Mouse (Mus musculus) spleen, adult 10 weeks (tissue): ENCODE data around the gene Ccdc74a. TPM values are rescaled to one million over a fixed set of nuclear protein-coding genes. Genes with fewer than 3 reads are reported as not detected.

ENCODE experiments used
- polyA plus RNA-seq: library from polyadenylated mRNA; stranded (reverse); fragments of 350-450 nt; fragmentation: Illumina TruSeq; extraction: RNeasy Lipid Tissue Mini Kit (QIAGEN cat#74804); gene quantifications from one replicate; pipeline ENCODE4 v1.2.3, GENCODE M21; 2015; ENCODE audit warnings: low replicate concordance; ENCODE audit not compliant: insufficient read depth

Ccdc74a gene
- polyA plus RNA-seq, result not detected

GRCm38 (mm10) chr16:17646310-17647114 lies at the start of gene Ccdc74a:
TSS of gene Ccdc74a (plus strand) at chr16:17646470.

GRCm38 (mm10) chr16:17619198-17620105 lies 26.8 kb upstream of the Ccdc74a start, which contains the start of gene Smpd4:
TSS of gene Smpd4 (plus strand) at chr16:17619354.

Other genes starting within 250 kb of the Ccdc74a start
- 84.8 TPM for gene Snap29, start 240.5 kb upstream of the Ccdc74a start, polyA plus RNA-seq
- gene Pi4ka, start 240.2 kb upstream of the Ccdc74a start, polyA plus RNA-seq, result 96.5 TPM
- 51.0 TPM for gene Crkl, start 194.5 kb upstream of the Ccdc74a start, polyA plus RNA-seq
- gene Aifm3, start 156.9 kb upstream of the Ccdc74a start, polyA plus RNA-seq, result not detected
- gene Lztr1, start 137.8 kb upstream of the Ccdc74a start, polyA plus RNA-seq, result 43.9 TPM
- 8.5 TPM for gene Thap7, start 115.3 kb upstream of the Ccdc74a start, polyA plus RNA-seq
- gene Lrrc74b, start 85.2 kb upstream of the Ccdc74a start, polyA plus RNA-seq, result 0.15 TPM
- gene P2rx6, start 84.6 kb upstream of the Ccdc74a start, polyA plus RNA-seq, result 0.22 TPM
- 1.4 TPM for gene Slc7a4, start 63.3 kb upstream of the Ccdc74a start, polyA plus RNA-seq
- gene Smpd4, start 27.1 kb upstream of the Ccdc74a start, polyA plus RNA-seq, result 22.8 TPM
- 40.6 TPM for gene Med15, start 86.4 kb downstream of the Ccdc74a start, polyA plus RNA-seq
- gene Klhl22, start 113.1 kb downstream of the Ccdc74a start, polyA plus RNA-seq, result 11.1 TPM
- gene Scarf2, start 150.8 kb downstream of the Ccdc74a start, polyA plus RNA-seq, result 1.4 TPM
- gene B830017H08Rik, start 186.7 kb downstream of the Ccdc74a start, polyA plus RNA-seq, result not detected
- 6.8 TPM for gene Car15, start 191.9 kb downstream of the Ccdc74a start, polyA plus RNA-seq
- 1.1 TPM for gene Gm20518, start 245.2 kb downstream of the Ccdc74a start, polyA plus RNA-seq
- not detected for gene Tssk1, start 247.8 kb downstream of the Ccdc74a start, polyA plus RNA-seq